Mouse (Mus musculus) megakaryocyte, embryonic 14.5 days (primary cell): Measurements from ENCODE around the gene Ifnz.
"Not testable (repeated sequence)": the region's sequence is repeated elsewhere in the genome, so short reads cannot be mapped to it uniquely, and the experiment has no call there.

Source experiments
- FLI1 ChIP-seq: IDR thresholded peaks from 2 replicates; pipeline ENCODE4 v1.6.1; 2012; ENCODE audit warnings: low read length, inconsistent platforms, mixed read lengths
- GATA1 ChIP-seq: IDR thresholded peaks from 3 replicates; pipeline ENCODE4 v1.6.1; 2012; ENCODE audit warnings: mixed read lengths, low read length, inconsistent platforms, borderline replicate concordance

- not testable (repeated sequence) for TF ChIP-seq GATA1, FLI1
Measured at GRCm38 (mm10) chr4:88791250-88791649, 9.3 kb downstream of the Ifnz start, which contains the start of gene Gm13278.
